Mouse (Mus musculus): ENCODE results near the gene Cth.
"Not testable (repeated sequence)": the region's sequence is repeated elsewhere in the genome, so short reads cannot be mapped to it uniquely, and the experiment has no call there.

The Cth gene

GRCm38 (mm10) chr3:157924692-157925328 lies at the start of gene Cth:
Gene Cth, minus strand, starts transcription at chr3:157925077.
- DNase-seq (ENCODE audit: low read depth, low spot score): peak; percentile 55

DNA sequence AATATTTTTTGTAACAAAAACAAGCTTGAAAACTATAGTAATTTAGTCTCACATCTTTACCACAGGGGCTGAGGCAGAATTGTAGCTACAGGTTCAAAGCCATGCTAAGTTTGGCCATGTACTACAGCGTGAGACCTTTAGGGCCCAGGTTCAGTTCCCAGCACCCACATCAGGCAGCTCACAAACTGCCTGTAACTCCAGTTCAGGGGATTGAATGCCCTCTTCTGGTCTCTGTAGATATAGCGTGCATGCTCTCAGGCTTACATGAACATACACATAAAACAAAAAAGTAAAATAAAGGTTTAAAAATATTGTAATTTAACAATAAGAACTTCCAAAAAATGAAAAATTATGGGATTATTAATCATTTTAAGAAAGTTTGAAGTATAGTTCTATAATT lies 48.4 kb upstream of the Cth start:
- DNase-seq (ENCODE audit: low read depth, low spot score): no peak

- no peak for DNase-seq (ENCODE audit: low read depth, low spot score)
Observed at GRCm38 (mm10) chr3:157971151-157971550, 46.3 kb upstream of the Cth start.

DNA sequence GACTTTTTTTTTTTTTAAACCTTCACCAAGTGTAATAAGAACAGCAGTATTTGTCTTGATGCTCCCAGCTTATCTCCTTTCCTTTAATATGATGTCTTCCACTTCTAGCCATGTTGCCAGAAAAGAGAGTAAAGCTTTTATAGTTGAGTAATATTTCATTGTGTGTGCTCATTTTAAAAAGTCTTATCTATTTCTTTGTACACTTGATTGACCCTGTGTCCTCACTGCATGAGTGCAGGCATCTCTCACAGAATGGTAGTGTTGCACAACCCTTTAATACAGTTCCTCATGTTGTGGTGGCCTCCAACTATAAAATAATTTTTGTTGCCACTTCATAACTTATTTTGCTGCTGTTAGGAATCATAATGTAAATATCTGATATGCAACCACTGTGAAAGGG lies 32.4 kb upstream of the Cth start:
- no peak for DNase-seq (ENCODE audit: low read depth, low spot score)

GRCm38 (mm10) chr3:157956201-157956600 lies 31.3 kb upstream of the Cth start:
- no peak for DNase-seq (ENCODE audit: low read depth, low spot score)

GRCm38 (mm10) chr3:157955466-157955865 lies 30.6 kb upstream of the Cth start:
- DNase-seq (ENCODE audit: low read depth, low spot score): no peak

DNA sequence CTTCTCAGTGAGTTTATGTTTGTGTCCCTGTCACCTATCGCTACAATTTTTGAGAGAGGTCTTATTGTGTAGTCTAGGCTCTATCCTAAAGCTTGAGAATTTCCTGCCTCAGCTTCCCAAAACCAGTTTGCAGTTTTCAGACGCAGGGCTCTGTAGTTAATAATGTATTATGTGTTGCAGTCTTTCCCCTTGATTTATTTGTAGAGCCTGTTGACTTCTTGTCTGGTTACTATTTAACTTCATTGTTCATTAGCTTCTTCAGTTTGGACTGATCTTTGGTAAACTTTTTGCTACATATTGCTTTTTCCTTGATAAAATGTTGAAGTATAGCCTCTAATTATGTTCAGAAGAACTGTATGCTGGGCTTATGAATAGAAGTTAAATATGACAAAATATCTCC lies 27.8 kb upstream of the Cth start:
- DNase-seq (ENCODE audit: low read depth, low spot score): no peak

GRCm38 (mm10) chr3:157947383-157948280 lies 22.8 kb upstream of the Cth start:
- no peak for DNase-seq (ENCODE audit: low read depth, low spot score)

DNA sequence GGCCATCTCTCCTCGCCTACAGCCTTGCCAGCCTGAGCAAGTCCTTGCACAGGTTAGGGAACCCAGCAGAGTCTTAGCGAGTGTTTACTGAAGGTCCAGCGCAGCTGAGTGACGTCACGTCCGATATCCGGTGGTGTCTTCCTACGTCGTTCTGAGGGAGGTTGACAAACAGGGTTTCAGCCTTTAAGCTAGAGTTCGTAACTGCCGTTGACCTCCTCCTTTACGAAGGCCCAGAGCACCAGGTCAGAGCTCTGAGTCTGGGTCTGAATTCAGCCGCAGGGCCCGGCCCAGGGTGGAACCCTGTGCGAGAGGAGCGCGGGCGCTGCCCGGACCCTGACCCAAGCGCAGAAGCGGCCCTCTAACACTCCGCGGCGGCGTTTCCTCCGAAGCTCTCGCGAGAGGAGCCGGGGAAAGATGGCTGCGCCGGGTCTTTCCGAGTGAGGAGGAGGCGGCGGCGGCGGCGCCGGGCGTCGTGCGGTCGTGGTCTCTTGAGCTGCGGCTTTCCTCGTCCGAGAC lies 22.0 kb upstream of the Cth start, which contains the start of gene Ankrd13c:
Gene Ankrd13c (plus strand): TSS at position 397 of the 516 bp plus-strand sequence.
- DNase-seq (ENCODE audit: low read depth, low spot score): peak; percentile 97

DNA sequence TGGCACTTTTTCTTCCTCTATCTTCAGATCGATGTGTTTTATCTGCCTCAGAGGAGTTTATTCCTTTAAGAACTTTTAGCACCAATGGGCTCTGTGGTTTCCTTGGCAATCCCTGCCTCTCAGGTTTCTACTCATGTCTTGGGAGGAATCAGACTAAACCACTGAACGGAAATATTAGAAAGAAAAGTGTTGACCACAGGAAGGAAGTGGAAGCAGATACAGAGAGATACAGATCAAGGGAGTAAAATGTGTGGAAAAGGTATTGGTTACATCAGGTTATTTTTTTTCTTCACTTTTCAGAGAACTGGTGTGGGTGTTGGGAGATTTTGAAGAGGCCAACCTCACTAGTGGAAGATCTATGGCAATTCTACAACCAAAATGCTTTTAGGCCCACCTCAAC lies 13.7 kb upstream of the Cth start:
- no peak for DNase-seq (ENCODE audit: low read depth, low spot score)

DNA sequence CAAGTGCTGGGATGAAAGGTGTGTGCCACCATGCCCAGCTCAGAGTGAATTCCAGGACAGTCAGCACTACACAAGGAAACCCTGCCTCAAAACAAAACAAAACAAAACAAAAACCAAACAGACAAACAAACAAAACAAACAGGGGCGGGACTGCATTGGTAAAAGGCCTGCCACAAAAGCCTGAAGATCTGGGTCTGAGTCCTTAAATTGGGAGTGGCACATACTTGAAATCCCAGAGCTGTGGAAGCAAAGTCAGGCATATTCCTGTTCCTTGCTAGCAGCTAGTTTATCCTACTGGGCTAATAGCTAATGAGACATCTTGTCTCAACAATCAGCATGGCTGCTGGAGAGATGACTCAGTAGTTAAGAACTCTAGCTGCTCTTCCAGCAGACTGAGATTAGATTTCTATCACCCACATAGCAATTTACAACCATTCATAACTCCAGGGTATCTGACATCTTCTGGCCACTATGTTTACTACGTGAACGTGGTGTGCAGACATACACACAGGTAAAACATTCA lies 9.5 kb upstream of the Cth start:
- no peak for DNase-seq (ENCODE audit: low read depth, low spot score)

- not testable (repeated sequence) for DNase-seq (ENCODE audit: low read depth, low spot score)
Observed at GRCm38 (mm10) chr3:157933223-157933622, 8.3 kb upstream of the Cth start.

GRCm38 (mm10) chr3:157932074-157932473 lies 7.2 kb upstream of the Cth start:
- no peak for DNase-seq (ENCODE audit: low read depth, low spot score)

DNA sequence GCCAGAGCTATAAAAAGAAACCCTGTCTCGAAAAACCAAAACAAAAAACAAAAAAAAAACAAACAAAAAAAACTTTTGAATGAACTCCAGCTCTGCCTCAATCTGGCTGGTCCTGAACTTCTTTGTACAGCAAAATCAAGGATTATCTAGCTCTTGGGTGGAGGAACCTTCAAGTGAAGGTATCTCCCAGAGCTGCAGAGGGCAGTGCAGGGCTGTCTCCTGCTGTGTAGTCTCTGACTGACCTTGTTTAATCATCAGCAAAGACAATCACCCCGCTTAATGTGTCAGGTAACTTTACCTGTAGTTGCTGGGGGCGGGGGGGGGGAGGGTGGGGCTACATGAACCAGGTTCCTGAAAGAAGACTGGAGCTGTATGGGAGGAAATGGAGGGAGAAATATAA lies 6.7 kb upstream of the Cth start:
- DNase-seq (ENCODE audit: low read depth, low spot score): no peak

DNA sequence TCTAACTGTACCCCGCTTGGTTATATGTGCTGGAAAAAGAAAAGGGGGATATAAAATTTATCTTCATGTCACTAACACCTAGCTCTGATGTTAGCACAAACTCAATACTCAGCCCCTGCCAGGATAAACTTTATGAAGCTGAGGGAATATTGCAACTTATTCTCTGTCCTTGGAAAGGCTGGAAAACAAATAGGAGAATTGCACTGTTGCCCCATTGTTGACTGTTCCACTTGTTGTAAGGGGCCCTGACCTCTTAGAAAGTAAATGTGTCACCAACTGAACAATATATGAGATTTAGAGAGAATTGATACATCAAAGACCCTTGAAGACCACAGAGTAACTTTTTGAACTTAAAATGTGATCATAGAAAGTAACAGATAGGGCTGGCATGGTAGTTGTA lies 4.5 kb upstream of the Cth start:
- no peak for DNase-seq (ENCODE audit: low read depth, low spot score)

DNA sequence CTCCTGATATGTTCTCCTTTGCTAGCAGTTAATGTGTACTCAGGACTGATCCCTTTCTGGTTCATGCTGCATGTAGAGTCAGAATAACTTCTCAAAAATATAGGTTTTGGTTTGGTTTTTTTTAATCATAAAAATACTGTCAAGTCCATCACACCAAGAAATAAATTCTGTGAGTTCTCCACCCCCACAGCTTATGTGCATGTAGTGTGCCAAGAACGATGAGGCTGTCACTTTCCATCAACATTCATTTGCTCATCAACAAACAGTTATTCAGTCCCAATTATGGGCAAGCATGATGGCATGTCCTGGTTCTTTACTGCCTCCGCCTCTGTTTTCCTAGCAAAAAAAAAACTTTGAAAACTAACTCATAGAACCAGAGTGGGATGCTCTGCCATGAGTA lies 3.9 kb upstream of the Cth start:
- no peak for DNase-seq (ENCODE audit: low read depth, low spot score)

DNA sequence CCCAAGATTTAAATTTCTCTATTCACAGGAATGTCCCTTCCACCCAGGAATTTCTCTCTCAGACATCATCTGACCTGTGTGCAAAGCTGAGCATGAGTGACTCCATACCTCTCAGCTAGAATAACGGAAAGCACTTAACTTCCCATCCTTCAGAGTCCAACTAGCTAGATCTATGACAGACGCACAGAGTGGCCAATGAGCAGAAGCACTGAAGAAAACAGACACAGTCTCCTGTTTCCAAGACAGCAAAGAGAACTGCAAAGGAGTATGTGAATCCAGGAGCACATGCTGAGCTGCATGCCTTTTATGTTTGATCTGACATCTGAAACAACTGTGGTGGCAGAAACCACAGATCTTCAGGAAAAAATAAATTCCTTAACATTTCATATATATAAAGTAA lies 1.9 kb upstream of the Cth start:
- no peak for DNase-seq (ENCODE audit: low read depth, low spot score)

GRCm38 (mm10) chr3:157925706-157926510 lies 1.0 kb upstream of the Cth start:
- no peak for DNase-seq (ENCODE audit: low read depth, low spot score)

- DNase-seq (ENCODE audit: low read depth, low spot score): no peak
Observed at GRCm38 (mm10) chr3:157923268-157923835, 1.5 kb downstream of the Cth start.

GRCm38 (mm10) chr3:157921376-157921775 lies 3.5 kb downstream of the Cth start:
- no peak for DNase-seq (ENCODE audit: low read depth, low spot score)

DNA sequence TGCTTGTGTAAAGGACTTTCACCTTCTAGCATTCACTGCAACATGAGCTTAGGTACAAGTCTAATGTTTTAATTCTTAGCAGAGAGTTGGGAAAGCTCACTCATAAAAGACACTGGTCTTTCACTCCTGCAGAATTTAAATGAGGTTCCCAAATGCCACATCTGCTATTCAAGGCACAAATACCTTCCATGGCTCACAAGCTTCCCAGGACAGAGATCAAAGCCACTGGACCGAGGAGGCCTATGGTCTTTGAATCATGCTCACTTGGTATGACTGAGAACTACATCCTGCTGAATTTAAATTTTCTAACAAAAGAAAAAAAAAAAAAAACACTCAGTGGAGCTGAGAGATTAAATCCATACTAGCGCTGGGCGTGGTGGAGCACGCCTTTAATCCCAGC lies 8.5 kb downstream of the Cth start:
- no peak for DNase-seq (ENCODE audit: low read depth, low spot score)
